Mouse (Mus musculus) G1E (cell line): ENCODE measurements around the gene Ugt1a1.

Source experiments
- CTCF ChIP-seq: IDR thresholded peaks from 2 replicates; pipeline ENCODE4 v1.5.1; 2012; ENCODE audit warnings: low read depth, low read length, inconsistent platforms, mixed read lengths
- GATA1 ChIP-seq: IDR thresholded peaks from 2 replicates; pipeline ENCODE4 v1.6.1; 2012; ENCODE audit warnings: borderline replicate concordance, low read length, inconsistent platforms, mixed read lengths
- GATA2 ChIP-seq: IDR thresholded peaks from 2 replicates; pipeline ENCODE4 v1.6.1; 2012; ENCODE audit warnings: low read depth, low read length, inconsistent platforms, borderline replicate concordance
- POLR2AphosphoS5 ChIP-seq: IDR thresholded peaks from 2 replicates; pipeline ENCODE4 v1.6.1; 2012; ENCODE audit warnings: low read depth, low read length, inconsistent platforms; ENCODE audit not compliant: insufficient replicate concordance
- TAL1 ChIP-seq: conservative IDR thresholded peaks from 2 replicates; pipeline ENCODE4 v1.6.1; 2012; ENCODE audit warnings: low read depth, low read length, inconsistent platforms, mixed read lengths

DNA sequence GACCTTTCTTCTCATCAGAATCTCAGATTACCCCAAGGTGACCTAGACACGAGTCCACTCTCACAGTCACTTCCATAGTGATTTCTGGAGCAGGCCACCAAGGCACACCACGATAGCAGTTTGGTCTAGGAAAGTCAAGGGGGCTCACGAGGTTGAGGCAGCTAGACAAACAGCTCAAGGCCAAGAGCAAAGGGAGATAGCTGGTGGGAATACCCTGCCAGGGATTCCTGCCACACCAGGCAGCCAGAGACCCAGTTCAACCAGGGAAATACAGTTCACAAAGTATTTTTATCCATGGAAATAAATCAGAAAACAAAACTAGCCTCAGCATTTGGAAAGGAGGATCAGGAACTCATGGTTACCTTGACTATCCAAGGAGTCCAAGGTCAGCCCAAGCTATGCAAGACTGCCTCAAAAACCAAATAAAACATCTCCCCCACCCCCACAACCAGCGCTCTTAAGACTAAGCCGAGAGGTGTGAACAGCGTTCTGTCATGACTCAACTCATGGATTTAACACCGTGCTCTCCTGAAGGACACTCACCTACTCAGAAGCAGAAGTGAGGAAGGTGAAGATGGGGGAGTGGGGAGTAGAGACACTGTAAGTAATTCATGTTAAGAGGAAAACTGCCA is 52.6 kb downstream of the Ugt1a1 start:
- no peak for TF ChIP-seq CTCF
- no peak for TF ChIP-seq GATA2
- TF ChIP-seq GATA1, result no peak
- no peak for TF ChIP-seq TAL1
- no peak for TF ChIP-seq POLR2AphosphoS5
